Mouse (Mus musculus) gastrocnemius, postnatal 36 days (tissue): ENCODE data around the gene Fbxl2. TPM values are rescaled to one million over a fixed set of nuclear protein-coding genes. Genes with fewer than 3 reads are reported as not detected.

ENCODE experiments used
- DNase-seq, 2 experiments: peaks; one replicate each; pipeline ENCODE4 v3.0.0; 2022
- intact Hi-C: fragments of 180-260 bp; cut with DNase I; formaldehyde crosslinking; loops from one replicate; pipeline ENCODE4 v1.15.1; 2025
- total RNA-seq, 2 experiments: library from RNA; stranded (reverse); gene quantifications; 2 replicates each; pipeline ENCODE4 v1.2.3; 2021

Fbxl2 gene
- total RNA-seq, 2 experiments from 2014 or later = 0.44 to 0.77 TPM

DNA sequence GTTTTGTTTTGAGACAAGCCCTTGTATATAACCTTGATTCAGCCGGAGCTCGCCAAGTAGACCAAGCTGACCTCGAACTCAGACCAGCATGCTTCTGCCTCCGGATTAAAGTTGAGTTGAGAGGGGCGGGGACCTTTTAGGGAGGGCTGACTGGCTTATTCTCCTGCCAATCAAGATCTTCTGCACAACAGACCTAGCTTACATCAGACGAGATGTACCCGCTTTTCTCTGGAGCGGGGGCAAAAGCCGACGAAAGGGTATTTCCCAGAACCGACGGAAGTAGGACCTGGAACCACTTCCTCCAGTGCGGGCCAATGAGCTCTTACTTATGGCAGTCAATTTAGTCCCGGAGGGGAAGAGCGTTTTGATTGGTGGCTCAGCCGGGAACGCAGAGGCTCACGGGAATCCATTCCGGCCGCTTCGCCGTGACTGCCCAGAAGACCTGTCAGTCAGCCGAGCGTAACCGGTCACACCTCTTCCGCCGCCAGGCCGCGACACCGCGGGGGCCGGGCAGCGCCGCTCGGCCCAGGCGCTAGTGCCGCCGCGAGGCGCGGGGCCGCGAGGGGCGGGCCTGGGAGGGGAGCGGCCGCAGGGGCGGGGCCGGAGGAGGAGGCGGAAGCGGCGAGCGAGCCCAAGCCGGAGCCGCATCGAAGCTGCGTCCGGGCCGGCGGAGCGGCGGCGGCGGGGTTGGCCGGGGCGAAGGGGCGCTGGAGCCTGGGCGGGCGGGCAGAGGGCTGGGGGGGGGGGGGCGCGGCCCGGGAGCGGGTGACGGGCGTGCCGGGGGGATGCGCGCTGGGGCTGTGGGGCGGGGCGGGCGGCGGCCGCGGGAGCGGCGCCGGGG, 115.2 kb downstream of the Fbxl2 start, which contains the start of gene Ubp1:
Gene Ubp1, plus strand, starts transcription at position 401 of the 841 bp plus-strand sequence.
- intact Hi-C loops = no loop called here
- peak; percentile 90 to 94 for DNase-seq

DNA sequence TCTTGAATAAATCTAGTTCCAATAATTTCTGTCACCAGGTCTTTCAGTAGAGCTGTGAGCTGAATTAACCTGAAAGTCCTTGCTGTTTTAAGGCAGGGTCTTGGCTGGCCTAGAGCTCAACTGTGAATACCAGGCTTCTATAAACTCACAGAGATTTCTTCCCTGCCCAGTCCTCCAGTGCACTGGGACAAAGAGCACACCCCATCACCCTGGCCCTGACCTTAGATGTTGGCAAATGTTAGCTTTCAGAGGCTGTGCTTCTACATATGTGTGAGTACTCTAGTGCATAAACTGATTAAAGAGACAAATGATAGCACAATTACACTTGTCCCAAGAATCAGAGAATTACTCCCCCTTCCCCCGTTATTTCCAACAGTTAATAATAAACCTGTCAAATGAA, 116.3 kb downstream of the Fbxl2 start:
- intact Hi-C loops = no loop called here
- DNase-seq = no peak

DNA sequence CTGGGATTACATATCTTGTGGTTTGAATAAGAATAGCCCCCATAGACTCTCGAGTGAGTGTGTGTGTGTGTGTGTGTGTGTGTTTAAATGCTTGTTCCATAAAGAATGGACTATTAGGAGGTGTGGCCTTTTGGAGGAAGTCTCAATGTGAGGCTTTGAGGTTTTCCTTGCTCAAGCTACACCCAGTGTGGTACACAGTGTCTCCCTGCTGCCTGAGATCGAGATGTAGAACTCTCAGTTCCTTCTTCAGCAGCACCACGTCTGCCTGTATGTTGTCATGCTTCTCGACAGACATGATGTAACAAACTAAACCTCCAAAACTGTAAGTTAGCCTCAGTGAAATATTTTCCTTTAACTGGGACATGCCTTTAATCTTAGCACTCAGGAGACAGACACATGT, 117.4 kb downstream of the Fbxl2 start:
- intact Hi-C loops = no loop called here
- no peak for DNase-seq

DNA sequence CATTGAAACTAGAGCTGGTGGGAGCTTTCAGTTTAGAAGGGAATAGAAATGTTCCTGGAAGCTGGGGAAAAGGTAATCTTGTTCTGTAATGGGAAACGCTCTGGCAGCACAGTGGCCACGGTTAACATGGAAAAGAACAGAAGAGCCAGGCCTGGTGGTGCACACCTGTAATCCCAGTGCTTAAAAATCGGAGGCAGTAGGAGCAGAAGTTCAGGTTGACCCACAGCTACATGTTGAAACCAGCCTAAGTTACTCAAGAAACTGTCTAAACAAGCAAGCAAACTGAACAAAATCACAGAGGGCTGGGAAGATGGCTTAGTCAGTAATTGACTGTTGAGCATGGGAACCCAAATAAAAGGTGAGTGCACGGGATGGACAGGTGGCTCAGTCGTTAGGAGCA, 121.1 kb downstream of the Fbxl2 start:
- intact Hi-C loops = no loop called here
- no peak for DNase-seq

DNA sequence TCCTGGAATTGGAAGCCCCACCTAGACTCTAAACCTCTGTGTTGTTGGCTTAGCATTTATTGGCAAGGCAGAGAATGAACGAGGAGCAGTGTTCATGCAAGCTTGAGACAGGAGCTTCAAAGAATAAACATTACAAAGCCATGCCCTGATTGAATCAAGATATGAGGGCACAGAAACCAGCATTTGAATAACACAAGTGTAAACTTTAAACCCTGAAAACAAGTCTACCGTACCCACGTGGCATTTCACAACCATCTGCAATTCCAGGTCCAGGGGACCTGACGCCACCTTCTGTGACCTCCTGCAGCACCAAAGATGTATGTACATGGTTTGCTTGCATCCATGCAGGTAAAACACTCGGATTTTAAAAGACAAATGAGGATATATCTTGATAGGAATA, 123.3 kb downstream of the Fbxl2 start:
- intact Hi-C loops = no loop called here
- DNase-seq = no peak

DNA sequence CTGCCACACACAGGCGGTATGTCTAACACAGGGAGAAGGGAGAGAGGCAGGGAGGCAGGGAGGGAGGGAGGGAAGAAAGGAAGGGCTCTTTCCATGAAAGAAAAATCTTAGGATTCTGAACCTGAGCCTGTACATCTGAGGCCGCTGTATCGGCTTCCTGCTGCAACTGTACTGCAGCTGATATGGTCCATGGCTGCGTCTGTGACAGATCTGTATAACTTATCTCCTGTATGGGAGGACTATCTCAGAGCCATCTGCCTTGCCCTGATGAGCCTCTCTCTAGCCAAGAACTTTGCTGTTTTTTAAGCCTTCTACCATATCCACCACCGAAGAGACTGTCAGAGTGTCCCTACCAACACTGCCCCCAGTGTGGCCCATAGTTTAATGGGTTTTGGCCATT, 130.2 kb downstream of the Fbxl2 start:
- intact Hi-C loops = no loop called here
- DNase-seq = no peak

Other genes with a start within 250 kb of the Fbxl2 start
- 10 to 100 TPM; 17.0 to 17.6 TPM for gene Ubp1, start 115.3 kb downstream of the Fbxl2 start, total RNA-seq
- gene Susd5, start 10.9 kb upstream of the Fbxl2 start, total RNA-seq = under 1 TPM; 0.77 to 0.79 TPM